Mouse (Mus musculus) megakaryocyte, adult 5-6 weeks (primary cell): ENCODE measurements at regions not wholly inside any gene's neighbourhood (a gene's known extent, or its start where the extent isn't known, plus 50 kb on each side); places are given as distances from the start of the nearest gene placed in this dataset.

Experiments used
- ATAC-seq: 2 replicates; pipeline ENCODE4 v1.8.0; 2016; ENCODE audit warnings: mild to moderate bottlenecking, inconsistent platforms; ENCODE audit not compliant: poor library complexity, severe bottlenecking

DNA sequence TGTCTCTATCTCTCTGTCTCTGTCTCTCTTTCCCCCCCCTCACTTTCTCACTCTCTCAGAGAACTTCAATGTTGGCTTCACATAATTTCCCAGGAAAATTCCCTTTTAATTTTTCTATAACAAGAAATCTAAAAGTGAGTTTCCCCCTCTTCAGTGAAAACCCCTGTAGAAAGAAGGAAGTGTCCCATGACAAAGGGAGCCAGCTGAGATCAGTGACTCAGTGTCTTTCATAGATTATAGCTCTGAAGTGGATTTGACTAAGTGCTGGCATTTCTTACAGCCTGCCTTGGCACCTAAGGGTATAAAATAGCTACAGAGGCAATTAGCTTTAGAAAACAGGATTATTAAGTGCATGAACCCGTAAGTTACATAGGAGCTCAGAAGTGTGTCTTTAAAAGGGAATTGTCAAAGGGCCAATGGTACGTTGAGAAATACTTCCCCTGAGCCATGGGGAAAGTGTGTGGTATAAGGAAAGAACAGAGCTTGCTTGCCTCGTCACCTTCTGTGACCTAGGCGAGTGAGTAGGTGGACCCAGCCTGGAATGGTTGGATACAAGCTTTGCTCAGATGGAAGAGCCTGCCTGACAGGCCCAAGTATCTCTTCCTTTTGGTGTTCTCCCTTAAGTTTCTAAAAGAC lies 137.3 kb upstream of the Prdm1 start:
- peak; percentile 66 for ATAC-seq

DNA sequence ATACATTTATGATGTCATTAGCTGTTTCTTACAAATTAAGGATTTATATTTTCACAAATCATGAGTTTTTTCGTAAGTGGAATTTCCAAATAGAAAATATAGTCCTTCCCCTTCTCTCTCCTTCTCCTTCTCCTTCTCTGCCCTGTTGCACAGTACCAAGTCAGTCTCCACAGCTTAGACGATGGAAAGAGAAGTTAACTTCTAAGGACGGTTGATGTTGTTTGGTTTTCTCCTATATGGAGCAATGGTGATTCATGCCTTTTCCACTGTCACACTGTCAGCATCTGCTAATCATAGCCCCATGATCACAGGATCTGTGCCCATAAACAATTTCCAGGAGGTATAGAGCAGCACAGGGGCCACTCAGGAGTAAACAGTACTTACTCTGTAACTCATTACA lies 131.2 kb upstream of the Prdm1 start:
- peak; percentile 74 for ATAC-seq

DNA sequence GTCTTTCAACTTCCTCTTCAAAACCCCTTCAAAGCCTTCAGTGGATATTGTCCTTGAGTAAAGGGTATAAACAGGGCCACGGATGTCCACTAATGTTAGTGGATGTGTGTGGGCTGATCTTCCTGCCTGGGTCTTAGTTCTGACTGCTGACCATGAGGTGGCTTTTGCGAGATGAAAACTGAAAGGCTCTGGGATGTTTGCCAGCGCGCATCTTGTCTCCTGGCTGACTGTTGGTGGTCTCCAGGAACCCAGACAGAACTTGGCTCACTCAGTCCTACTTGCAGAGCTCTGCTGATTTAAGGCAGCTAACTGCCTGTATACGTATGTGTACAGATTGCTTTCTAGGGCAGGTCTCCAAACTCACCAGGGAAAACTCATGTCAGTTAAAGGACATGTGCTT lies 125.5 kb upstream of the Prdm1 start:
- ATAC-seq, result no peak

DNA sequence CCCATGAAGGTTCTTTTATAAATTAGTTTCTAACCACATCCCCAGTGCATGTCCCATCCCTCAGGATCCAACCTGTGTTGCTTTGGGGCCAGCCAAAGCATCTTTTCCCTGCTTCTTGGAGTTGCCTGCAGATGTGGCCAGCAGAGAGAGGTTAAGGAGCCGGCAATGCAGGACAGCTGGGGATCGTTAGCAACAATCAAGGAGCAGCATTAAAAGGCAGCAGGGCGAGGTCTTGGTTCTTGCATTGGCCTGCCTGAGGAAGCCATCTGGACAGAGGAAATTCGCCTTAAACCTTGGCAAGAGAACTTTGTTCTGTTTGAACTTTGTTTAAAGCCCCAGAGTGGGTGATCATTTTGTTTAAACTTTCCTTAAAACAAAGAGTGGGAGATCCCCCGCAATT lies 118.7 kb upstream of the Prdm1 start:
- ATAC-seq, result no peak

DNA sequence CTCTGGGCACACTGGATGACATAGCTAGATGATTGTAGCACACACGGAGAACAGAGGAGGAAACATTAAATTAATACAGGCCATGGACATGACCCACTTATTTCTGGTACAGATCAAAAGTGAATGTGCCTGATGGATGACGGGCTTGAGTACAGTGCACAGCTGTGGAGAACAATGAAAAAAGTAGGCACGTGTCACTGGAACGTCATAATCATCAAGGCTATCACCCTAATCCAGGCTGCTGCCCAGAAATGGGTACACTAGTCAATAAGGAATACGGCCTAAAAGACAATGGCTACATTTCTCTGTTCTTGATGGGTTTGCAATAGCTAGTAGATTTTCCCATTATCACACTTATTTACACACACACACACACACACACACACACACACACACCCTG lies 118.3 kb upstream of the Prdm1 start:
- no peak for ATAC-seq

DNA sequence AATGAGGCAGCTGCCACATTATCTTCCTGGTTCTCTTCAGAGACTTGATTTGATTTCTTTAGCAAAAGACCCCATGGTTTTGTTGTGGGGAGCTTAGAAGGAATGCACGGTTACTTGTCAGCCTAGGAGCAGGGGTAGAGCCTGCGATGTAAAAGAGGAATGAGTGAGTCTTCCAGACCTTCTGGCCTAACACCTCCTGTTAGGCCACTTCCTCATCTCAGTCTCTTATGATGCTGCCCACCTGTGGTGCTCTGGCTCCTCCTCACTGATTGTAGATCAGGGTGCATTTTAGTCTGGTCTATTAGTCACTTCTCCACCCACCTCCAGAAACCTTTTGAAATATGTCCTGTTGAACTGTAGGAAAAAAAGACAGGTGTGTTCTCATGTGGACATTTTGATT lies 113.3 kb upstream of the Prdm1 start:
- peak; percentile 59 for ATAC-seq

DNA sequence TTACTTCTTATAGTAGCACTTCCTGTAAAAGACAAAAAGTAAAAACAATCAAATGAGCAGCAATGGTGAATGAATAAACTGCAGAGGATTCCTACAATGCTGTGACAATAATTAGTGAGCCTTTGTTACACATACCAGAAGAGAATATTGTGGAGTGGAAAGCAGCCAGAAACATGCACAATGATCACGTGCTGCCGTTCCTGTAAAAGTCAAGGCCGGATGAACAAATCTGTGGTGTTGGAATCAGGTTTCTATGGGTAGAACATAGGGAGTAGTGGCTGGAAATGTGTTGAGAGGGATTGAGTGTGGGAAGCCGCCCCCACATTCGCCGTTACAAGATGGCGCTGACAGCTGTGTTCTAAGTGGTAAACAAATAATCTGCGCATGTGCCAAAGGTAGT lies 112.3 kb upstream of the Prdm1 start:
- no peak for ATAC-seq

DNA sequence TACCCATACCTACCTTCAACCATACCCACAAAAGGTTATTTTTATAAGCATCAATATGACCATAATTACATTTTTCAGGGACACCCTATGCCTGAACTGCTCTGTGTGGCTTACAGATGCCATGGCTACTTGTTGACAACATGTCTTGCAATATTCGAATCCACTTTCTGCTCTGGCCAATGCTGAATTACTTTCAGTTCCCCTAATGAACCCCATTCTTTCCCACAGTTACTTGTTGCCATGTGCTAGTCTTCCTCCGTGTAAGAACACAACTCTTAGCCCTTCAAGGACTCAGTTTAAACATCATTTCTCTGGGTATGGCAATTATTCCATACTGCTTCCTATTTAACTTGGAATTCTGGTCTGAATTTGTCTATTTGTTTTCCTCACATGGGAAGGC lies 110.4 kb upstream of the Prdm1 start:
- peak; percentile 57 for ATAC-seq

DNA sequence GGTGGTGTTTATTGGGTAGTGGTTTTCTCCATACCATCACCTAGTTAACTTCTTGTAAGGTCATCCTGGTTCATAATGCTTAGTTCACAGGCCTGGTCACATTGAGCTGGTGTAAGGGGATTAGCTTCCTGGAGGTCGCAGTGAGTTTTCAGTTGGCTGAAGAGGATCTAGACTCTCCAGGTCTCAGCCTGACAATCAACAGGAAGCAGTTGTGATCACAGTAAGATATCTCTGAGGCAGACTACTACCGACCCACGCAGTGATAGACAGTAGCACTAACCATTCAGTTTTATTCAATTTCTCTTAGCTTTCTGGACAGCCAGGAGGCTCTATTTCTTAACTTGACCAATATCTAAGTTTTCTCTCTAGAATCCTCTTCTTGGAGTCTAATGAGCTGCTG lies 108.5 kb upstream of the Prdm1 start:
- no peak for ATAC-seq

DNA sequence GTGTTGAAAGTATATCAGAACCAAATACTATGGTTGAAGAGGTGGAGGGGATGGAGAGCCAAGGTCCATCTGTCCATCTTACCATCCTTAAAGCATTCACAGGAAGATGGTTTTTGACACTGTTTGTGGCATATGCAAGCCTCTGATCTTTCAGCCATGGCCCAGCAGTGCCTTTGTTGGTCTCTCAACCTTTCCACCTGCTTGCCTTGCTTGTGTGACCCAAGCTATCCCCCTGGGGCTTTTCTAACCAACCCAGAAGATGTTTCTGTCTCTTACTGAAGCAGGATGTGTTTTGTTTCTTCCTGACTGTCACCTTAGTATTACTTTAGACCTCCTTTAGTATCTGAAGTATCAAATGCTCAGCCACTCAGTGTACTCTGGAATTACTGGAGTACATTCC lies 107.8 kb upstream of the Prdm1 start:
- ATAC-seq, result no peak

DNA sequence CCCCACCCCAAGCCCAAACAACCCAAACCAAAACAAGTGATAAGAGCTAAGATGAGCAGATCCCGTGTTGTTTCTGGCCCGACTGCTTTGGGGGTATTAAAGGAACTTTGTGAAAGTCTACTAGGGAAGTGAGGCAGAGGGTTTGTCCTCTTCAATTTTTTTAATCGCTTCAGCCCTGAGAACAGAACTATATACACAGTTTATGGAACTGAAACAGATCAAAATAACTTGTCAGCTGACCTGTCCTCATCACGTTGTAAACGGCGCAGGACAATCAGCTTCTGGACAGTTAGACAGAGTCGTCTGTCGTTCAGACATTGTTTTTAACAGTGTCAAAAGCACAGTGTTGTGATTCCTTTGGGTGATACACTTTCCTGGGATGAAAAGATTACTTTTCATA lies 103.3 kb upstream of the Prdm1 start:
- ATAC-seq, result peak; percentile 44

DNA sequence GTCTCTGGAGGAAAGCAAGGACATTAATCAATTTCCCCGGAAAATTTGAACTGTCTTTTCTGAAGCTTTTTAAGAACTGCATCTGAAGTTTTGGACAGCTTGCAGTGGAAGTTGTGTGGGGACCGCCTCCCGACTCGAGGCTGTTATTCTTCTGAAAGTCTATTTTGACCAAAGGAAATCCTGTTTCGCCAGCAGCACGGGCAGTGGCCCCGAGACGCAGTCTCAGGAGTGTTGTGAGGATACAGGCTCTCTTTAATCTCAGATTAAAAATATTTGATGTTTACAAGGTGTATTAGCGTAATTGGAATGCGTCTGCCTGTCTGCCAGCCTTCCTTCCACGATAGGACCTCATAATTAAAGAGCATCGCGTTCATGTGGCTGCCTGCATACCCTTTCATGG lies 102.2 kb upstream of the Prdm1 start:
- ATAC-seq, result peak; percentile 64

DNA sequence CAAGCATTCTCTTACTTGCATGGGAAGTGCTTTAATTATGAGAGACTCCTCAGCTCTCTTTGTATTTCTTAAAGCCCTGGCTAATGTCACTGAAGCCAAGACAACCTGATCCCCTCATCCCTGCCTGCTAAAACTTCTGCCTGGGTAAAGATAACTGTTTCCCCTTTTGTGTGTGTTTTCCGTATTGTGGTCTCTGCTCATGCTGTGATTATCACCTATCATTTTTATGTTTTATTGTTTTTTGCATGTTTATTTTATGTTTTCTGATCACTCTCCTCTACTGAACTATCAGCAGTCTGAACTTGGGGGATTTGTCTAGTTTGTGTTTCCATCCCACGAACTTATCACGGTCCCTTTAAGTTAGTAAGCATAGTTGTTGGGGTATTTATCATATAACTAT lies 100.1 kb upstream of the Prdm1 start:
- no peak for ATAC-seq

DNA sequence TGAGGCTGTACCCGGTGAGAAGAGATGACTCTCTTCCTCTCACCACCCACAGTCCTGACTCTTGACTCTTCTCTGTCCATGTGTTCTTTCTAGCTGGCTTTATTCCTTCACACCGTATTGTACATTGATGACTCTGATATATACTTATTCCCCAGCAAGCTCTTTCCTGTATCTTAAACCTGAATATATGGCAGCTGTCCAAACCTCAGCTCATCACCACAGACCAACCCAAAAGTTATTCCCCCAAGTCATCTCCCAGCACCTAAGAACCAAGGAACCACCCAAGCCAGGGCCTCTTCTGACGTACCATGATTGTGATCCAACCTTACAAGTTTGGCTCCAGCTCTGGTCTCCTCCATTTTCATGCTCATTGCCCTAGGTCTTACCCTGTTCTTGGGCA lies 99.1 kb upstream of the Prdm1 start:
- no peak for ATAC-seq

DNA sequence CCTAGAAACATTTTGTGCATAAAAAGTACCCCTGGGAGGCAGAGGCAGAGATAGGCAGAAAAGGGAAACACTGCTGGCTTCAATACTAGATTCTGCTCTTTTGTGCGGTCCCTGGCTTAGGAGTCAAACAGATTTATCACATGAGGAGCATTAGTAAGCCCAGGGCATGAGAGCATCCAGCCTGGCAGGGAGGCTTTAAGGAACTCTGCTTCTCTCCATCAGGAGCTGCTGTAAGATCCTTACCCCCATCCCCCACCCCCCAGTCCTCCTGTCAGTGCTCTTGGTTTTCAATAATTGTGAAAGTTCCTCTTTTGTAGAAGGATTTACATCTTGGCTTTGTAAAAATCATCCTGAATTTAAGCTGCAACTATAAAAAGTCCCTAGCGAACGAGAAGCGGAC lies 97.2 kb upstream of the Prdm1 start:
- peak; percentile 65 for ATAC-seq

DNA sequence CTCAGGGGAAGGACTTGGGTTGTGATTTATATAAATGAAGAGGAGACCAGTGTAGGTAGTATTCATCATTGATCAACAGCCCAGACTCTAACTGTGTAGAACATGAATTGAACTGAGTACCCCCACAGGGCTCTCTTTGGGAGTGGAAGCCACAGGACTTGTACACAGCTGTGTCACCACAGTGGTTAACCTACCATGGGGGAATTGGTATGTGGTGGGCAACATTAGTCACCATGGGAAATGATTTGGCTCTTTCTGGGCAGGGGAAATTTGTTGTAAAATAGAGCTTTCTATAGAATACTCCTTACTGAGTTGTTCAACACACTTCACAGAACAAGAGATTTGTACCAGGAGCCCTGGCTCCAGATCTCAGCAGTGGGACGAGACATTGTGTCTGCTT lies 87.3 kb upstream of the Prdm1 start:
- ATAC-seq, result no peak

DNA sequence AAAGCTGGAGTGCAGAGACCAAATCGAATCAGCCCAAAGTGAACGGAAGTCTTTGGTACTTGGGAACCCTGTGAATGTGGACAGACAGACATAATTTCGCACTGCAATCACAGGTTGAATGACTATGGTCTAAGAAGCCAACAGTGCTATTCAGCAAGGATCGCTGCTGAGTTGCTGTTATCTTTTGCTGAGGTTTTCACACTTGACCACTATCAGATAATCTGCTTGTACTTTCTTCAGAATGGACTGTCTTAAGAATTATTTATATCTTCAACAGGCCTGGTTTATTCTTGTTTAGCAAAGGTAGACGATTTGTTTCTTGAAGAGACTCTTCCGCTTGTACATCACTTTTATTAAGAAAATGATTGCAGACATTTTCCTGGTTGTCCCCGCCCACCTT lies 84.3 kb upstream of the Prdm1 start:
- no peak for ATAC-seq

DNA sequence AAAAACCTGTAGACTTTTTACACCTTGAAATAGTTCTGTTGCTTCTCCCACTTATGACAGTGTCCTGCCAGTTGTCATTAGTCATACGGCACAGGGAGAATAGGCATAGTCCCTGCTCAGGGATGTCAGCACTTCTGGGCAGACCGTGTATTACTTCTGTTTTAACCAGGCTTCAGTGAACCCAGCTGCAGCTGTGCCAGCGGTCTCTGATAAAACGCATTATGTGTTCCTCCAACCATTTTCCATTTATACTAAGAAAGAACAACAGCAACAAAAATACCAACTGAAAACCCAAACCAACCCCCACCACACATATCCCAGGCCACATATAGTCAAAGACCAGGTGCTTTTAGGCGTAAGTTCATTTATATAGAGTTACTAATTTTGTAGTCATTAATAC lies 83.1 kb upstream of the Prdm1 start:
- no peak for ATAC-seq

DNA sequence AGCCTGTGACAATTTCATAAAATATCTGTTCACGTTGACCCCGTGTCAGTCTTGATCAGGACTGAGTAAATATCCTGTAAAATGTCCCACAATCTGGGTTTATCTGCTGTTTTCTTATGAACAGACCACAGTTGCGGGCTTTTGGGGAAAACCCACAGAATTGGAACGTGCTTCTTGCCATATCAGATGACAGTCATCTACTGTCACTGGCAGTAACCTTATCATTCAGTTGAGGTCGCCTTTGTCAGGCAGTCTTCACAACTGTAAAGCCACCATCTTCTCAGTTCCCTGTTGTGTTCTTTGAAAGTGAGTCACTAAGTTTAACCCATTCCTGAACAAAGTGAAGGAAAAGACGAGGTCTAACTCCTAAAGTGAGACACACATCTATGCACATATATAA lies 80.9 kb upstream of the Prdm1 start:
- no peak for ATAC-seq

DNA sequence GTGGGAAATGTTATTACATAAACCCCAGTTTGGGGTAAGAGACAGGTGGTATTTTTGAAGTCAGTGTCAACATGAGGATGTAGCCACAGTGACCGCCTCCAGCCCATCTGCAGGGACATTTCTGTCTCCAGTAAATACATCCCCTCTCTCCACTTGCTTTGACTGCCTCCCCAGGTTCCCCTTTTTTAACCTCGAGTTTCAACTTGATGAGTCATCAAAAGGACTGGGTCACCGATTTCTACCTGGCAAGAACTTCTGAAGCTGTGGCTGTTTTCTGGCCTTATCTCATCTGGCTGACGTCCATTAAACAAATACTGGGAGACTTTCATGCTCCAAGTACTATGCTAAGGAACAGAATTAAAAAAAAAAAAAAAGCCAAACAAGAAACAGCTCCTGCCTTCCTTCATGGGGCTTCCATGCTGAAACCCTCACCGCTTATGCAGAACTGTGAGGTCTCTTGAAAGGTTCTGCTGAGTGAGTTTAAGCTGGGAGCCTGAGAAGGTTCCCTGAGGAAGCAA lies 79.1 kb upstream of the Prdm1 start:
- peak; percentile 84 for ATAC-seq

DNA sequence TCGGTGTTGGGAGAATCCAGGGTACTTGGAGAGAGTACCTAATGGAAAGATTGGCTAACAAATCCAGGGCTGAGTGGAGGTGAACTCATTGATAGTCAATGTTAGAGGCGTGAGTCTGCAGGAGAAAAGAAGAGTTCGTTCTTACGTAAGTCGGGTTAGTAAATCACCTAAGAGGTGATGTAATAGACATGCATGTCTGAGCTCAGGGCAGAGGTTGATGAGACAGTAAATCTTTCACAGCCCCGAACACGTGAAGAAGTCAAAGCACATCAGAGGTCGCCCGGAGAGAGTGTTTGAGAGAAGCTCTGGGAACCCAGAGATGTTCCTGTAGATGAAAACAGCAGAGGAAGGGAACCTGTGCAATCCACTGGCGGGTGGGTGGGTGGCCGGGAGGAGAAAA lies 76.2 kb upstream of the Prdm1 start:
- ATAC-seq, result peak; percentile 21; the same call in 1 of the 2 replicates

DNA sequence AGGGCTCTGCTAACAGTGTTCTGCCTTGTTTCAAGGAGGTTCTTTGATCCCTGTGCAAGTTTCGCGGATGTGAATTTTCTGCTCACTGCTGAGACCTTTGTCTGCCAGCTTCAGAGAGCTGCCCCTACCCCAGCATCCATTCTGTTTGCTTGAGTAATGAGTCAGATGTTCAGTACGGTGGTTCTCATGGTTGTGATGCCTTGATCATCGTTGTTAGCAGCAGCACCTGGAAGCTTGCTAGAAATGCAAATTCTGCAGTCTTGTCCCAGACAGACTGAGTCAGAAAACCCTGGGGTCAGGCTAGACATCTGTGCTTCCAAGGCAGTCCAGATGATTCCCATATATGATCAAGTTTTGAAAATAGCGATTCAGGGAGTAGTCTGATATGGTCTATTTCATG lies 75.2 kb upstream of the Prdm1 start:
- no peak for ATAC-seq

DNA sequence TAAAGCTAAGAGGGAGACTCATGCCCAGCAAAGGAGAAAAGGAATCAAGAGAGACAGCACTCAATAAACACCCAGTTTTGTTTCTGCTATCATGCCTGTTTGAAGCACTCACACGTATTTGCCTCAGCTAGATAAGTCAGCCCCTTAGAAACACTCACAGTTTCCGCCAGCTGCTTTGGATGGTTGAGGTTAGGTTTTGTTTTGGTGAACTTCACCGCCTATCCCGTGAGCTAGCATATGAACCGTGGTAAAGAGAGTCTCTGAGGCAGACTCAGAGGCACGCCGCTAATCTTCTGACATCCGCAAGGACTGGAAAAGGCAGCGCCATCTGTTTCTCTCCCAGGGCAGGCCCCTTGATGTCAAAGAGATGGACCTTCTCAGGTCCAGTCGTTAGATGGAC lies 73.2 kb upstream of the Prdm1 start:
- ATAC-seq, result no peak

DNA sequence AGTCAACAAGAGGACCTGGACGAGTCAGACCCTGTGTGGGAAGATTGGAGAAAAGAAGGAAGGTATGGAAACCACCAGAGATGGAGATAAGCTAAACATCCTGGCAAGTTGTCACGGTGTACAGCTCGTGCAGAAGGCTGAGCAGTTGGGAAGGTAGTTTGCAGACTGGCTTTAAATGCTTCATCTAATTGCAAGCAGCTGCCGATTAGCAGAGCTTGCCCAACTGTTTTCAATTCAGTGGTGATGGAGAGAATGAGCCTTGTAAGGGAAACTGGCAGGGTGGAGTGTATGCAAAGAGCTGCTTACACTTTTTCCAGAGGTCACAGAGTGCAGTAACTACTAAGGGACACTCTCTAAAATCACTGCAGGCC lies 71.6 kb upstream of the Prdm1 start:
- no peak for ATAC-seq
